Mouse (Mus musculus): ENCODE measurements around the gene Akap13. TPM values are rescaled to one million over a fixed set of nuclear protein-coding genes. Genes with fewer than 3 reads are reported as not detected.

The Akap13 gene
- polyA plus RNA-seq, 1 experiment from 2014 or later, result 25.7 TPM

- no peak overlapping the region for H3K4me3 ChIP-seq (ENCODE audit: low read depth, low read length)
- ATAC-seq (no peak), DNase-seq (no peak)
- TF ChIP-seq CTCF (IDR thresholded peaks at IDR 0.05; ENCODE audit: low read depth) (no peak), EP300 (IDR thresholded peaks at IDR 0.05; ENCODE audit: low read depth) (no peak)
- no peaks in the 10 kb centered on the region for H3K27me3 ChIP-seq (ENCODE audit: insufficient read depth, low read length)
- H3K36me3 ChIP-seq (replicated peaks; ENCODE audit: insufficient read depth, low read length), result peaks cover 24% of the 10 kb centered on the region
- H3K27ac ChIP-seq (ENCODE audit: low read depth), result no peak overlapping the region
- WGBS (ENCODE audit: insufficient replicate concordance), result 91% methylated on average over 4 of the region's 4 CpGs
- H3K4me1 ChIP-seq (ENCODE audit: insufficient read depth), result peaks cover 21% of the 10 kb centered on the region
- no peak overlapping the region for H3K4me2 ChIP-seq (ENCODE audit: low read depth, low read length)
- no peaks in the 10 kb centered on the region for H3K9me3 ChIP-seq (ENCODE audit: low read length)
- no peak overlapping the region for H3K9ac ChIP-seq (replicated peaks)
These were observed 174.3 kb downstream of the Akap13 start for GRCm38 (mm10) chr7:75629669-75630068.

GRCm38 (mm10) chr7:75632941-75633340 lies 177.6 kb downstream of the Akap13 start:
- ATAC-seq (no peak), DNase-seq (no peak)
- no peak overlapping the region for H3K27ac ChIP-seq (ENCODE audit: low read depth)
- peaks cover 16% of the 10 kb centered on the region for H3K4me1 ChIP-seq (ENCODE audit: insufficient read depth)
- TF ChIP-seq EP300 (IDR thresholded peaks at IDR 0.05; ENCODE audit: low read depth), result no peak
- TF ChIP-seq CTCF (IDR thresholded peaks at IDR 0.05; ENCODE audit: low read depth), result no peak
- 56% methylated on average over 3 of the region's 3 CpGs for WGBS (ENCODE audit: insufficient replicate concordance)
- no peak overlapping the region for H3K9ac ChIP-seq (replicated peaks)
- no peaks in the 10 kb centered on the region for H3K27me3 ChIP-seq (ENCODE audit: insufficient read depth, low read length)
- no peak overlapping the region for H3K4me3 ChIP-seq (ENCODE audit: low read depth, low read length)
- no peak overlapping the region for H3K4me2 ChIP-seq (ENCODE audit: low read depth, low read length)
- H3K9me3 ChIP-seq (ENCODE audit: low read length), result no peaks in the 10 kb centered on the region
- H3K36me3 ChIP-seq (replicated peaks; ENCODE audit: insufficient read depth, low read length), result peaks cover 22% of the 10 kb centered on the region

GRCm38 (mm10) chr7:75633393-75633792 lies 178.1 kb downstream of the Akap13 start:
- no peaks in the 10 kb centered on the region for H3K9me3 ChIP-seq (ENCODE audit: low read length)
- TF ChIP-seq EP300 (IDR thresholded peaks at IDR 0.05; ENCODE audit: low read depth), result no peak
- TF ChIP-seq CTCF (IDR thresholded peaks at IDR 0.05; ENCODE audit: low read depth), result no peak
- H3K27me3 ChIP-seq (ENCODE audit: insufficient read depth, low read length), result no peaks in the 10 kb centered on the region
- H3K36me3 ChIP-seq (replicated peaks; ENCODE audit: insufficient read depth, low read length), result peaks cover 22% of the 10 kb centered on the region
- H3K4me2 ChIP-seq (ENCODE audit: low read depth, low read length), result no peak overlapping the region
- peaks cover 12% of the 10 kb centered on the region for H3K4me1 ChIP-seq (ENCODE audit: insufficient read depth)
- H3K9ac ChIP-seq (replicated peaks), result no peak overlapping the region
- DNase-seq (no peak), ATAC-seq (no peak)
- H3K27ac ChIP-seq (ENCODE audit: low read depth), result no peak overlapping the region
- no peak overlapping the region for H3K4me3 ChIP-seq (ENCODE audit: low read depth, low read length)

GRCm38 (mm10) chr7:75633807-75634526 lies 178.6 kb downstream of the Akap13 start:
- no peak for ATAC-seq
- TF ChIP-seq CTCF (IDR thresholded peaks at IDR 0.05; ENCODE audit: low read depth) (no peak), EP300 (IDR thresholded peaks at IDR 0.05; ENCODE audit: low read depth) (no peak)
- H3K4me1 ChIP-seq (ENCODE audit: insufficient read depth), result peaks cover 12% of the 10 kb centered on the region
- H3K4me3 ChIP-seq (ENCODE audit: low read depth, low read length), result no peak overlapping the region
- no peak overlapping the region for H3K4me2 ChIP-seq (ENCODE audit: low read depth, low read length)
- 90% methylated on average over 7 of the region's 7 CpGs for WGBS (ENCODE audit: insufficient replicate concordance)
- H3K9me3 ChIP-seq (ENCODE audit: low read length), result no peaks in the 10 kb centered on the region
- no peak overlapping the region for H3K27ac ChIP-seq (ENCODE audit: low read depth)
- H3K36me3 ChIP-seq (replicated peaks; ENCODE audit: insufficient read depth, low read length), result peaks cover 22% of the 10 kb centered on the region
- H3K27me3 ChIP-seq (ENCODE audit: insufficient read depth, low read length), result no peaks in the 10 kb centered on the region
- DNase-seq, result no peak
- H3K9ac ChIP-seq (replicated peaks), result no peak overlapping the region

- no peak for ATAC-seq
- H3K9me3 ChIP-seq (ENCODE audit: low read length), result no peaks in the 10 kb centered on the region
- no peak overlapping the region for H3K4me2 ChIP-seq (ENCODE audit: low read depth, low read length)
- no peak for TF ChIP-seq EP300 (IDR thresholded peaks at IDR 0.05; ENCODE audit: low read depth)
- no peak for TF ChIP-seq CTCF (IDR thresholded peaks at IDR 0.05; ENCODE audit: low read depth)
- 29% methylated on average over 3 of the region's 3 CpGs for WGBS (ENCODE audit: insufficient replicate concordance)
- H3K4me1 ChIP-seq (ENCODE audit: insufficient read depth), result peaks cover 19% of the 10 kb centered on the region
- no peak overlapping the region for H3K9ac ChIP-seq (replicated peaks)
- peaks cover 11% of the 10 kb centered on the region for H3K36me3 ChIP-seq (replicated peaks; ENCODE audit: insufficient read depth, low read length)
- no peak for DNase-seq
- no peaks in the 10 kb centered on the region for H3K27me3 ChIP-seq (ENCODE audit: insufficient read depth, low read length)
- no peak overlapping the region for H3K27ac ChIP-seq (ENCODE audit: low read depth)
- H3K4me3 ChIP-seq (ENCODE audit: low read depth, low read length), result no peak overlapping the region
These were observed 183.4 kb downstream of the Akap13 start for GRCm38 (mm10) chr7:75638769-75639168.

GRCm38 (mm10) chr7:75639541-75639940 lies 184.2 kb downstream of the Akap13 start:
- Histone ChIP-seq H3K4me1 (ENCODE audit: insufficient read depth) (peaks cover 22% of the 10 kb centered on the region), H3K27ac (ENCODE audit: low read depth) (no peak overlapping the region)
- TF ChIP-seq CTCF (IDR thresholded peaks at IDR 0.05; ENCODE audit: low read depth), result peak; percentile 84
- TF ChIP-seq EP300 (IDR thresholded peaks at IDR 0.05; ENCODE audit: low read depth), result no peak

More at GRCm38 (mm10) chr7:75639541-75639940, 184.2 kb downstream of the Akap13 start:
- H3K9ac ChIP-seq (replicated peaks), result no peak overlapping the region
- no peak overlapping the region for H3K4me2 ChIP-seq (ENCODE audit: low read depth, low read length)
- peaks cover 13% of the 10 kb centered on the region for H3K36me3 ChIP-seq (replicated peaks; ENCODE audit: insufficient read depth, low read length)
- H3K9me3 ChIP-seq (ENCODE audit: low read length), result no peaks in the 10 kb centered on the region
- 0 out of 2 replicates have a peak, but pooled peaks have one; percentile 33 for ATAC-seq
- DNase-seq, result peak; percentile 77
- WGBS (ENCODE audit: insufficient replicate concordance), result 29% methylated on average over 3 of the region's 3 CpGs
- no peaks in the 10 kb centered on the region for H3K27me3 ChIP-seq (ENCODE audit: insufficient read depth, low read length)
- no peak overlapping the region for H3K4me3 ChIP-seq (ENCODE audit: low read depth, low read length)
